Mouse (Mus musculus) CH12.LX (cell line): ENCODE measurements around the gene Lemd2. TPM values are rescaled to one million over a fixed set of nuclear protein-coding genes. Genes with fewer than 3 reads are reported as not detected.

ENCODE experiments used
- DNase-seq: peaks from one replicate; pipeline ENCODE4 v3.0.0-alpha.2; 2013; ENCODE audit errors: extremely low read depth
- H3K27ac ChIP-seq: 2 replicates; pipeline ENCODE4 v1.5.1; 2012; ENCODE audit warnings: low read depth, mild to moderate bottlenecking, control low read depth, moderate library complexity; ENCODE audit not compliant: insufficient read depth
- H3K27me3 ChIP-seq: replicated peaks from 2 replicates; pipeline ENCODE3; 2012; ENCODE audit warnings: inconsistent platforms
- H3K36me3 ChIP-seq, 2 experiments: replicated peaks in 1 of 2; 2 replicates each; pipeline versions ENCODE3 to v1.6.1; 2012; ENCODE audit warnings: inconsistent platforms in 1 of 2, low read length in 1 of 2, mild to moderate bottlenecking in 1 of 2, mixed read lengths in 1 of 2, moderate library complexity in 1 of 2; ENCODE audit not compliant: control insufficient read depth in 1 of 2, insufficient read depth in 1 of 2
- H3K4me1 ChIP-seq, 2 experiments: 2 replicates each; pipeline ENCODE4 v1.6.1; 2012; ENCODE audit warnings: inconsistent platforms in 1 of 2, moderate library complexity in 1 of 2; ENCODE audit not compliant: insufficient read depth in 2 of 2, control insufficient read depth in 1 of 2
- H3K4me2 ChIP-seq: 2 replicates; pipeline ENCODE4 v1.6.1; 2012; ENCODE audit warnings: low read depth, mild to moderate bottlenecking, control low read depth; ENCODE audit not compliant: poor library complexity, insufficient read depth, severe bottlenecking
- H3K4me3 ChIP-seq, 3 experiments: fragments of 150-350 bp in 1 of 3; sonication (generic) in 1 of 3; replicated peaks in 1 of 3; 2 replicates each; pipeline versions ENCODE3 to v1.5.1; 2011 to 2012; ENCODE audit warnings: low read depth in 2 of 3, low read length in 2 of 3, mild to moderate bottlenecking in 2 of 3, moderate library complexity in 2 of 3, control low read depth in 1 of 3, improper control_type of control experiment in 1 of 3, inconsistent platforms in 1 of 3, mixed read lengths in 1 of 3; ENCODE audit not compliant: poor library complexity in 1 of 3
- H3K79me2 ChIP-seq: replicated peaks from 2 replicates; pipeline ENCODE4 v1.6.1; 2012; ENCODE audit warnings: mild to moderate bottlenecking, moderate library complexity; ENCODE audit not compliant: control insufficient read depth, poor library complexity, insufficient read depth, severe bottlenecking; ENCODE audit errors: extremely low read depth
- H3K9ac ChIP-seq: 2 replicates; pipeline ENCODE4 v1.6.1; 2012; ENCODE audit warnings: low read depth, mild to moderate bottlenecking, control low read depth, moderate library complexity; ENCODE audit not compliant: insufficient read depth
- H3K9me3 ChIP-seq: replicated peaks from 2 replicates; pipeline ENCODE3; 2012; ENCODE audit warnings: low read length, inconsistent platforms, mixed read lengths
- BHLHE40 ChIP-seq: IDR thresholded peaks from 2 replicates; pipeline ENCODE4 v1.6.1; 2011; ENCODE audit warnings: mild to moderate bottlenecking, low read depth, low read length, improper control_type of control experiment
- ELF1 ChIP-seq: IDR thresholded peaks from 2 replicates; pipeline ENCODE4 v1.6.1; 2014; ENCODE audit warnings: low read depth, mild to moderate bottlenecking, inconsistent platforms, low read length, improper control_type of control experiment
- GABPA ChIP-seq: IDR thresholded peaks from 2 replicates; pipeline ENCODE4 v1.6.1; 2012; ENCODE audit warnings: low read depth, low read length, improper control_type of control experiment, inconsistent platforms; ENCODE audit not compliant: insufficient replicate concordance
- HCFC1 ChIP-seq: IDR thresholded peaks from 2 replicates; pipeline ENCODE4 v1.6.1; 2012; ENCODE audit warnings: low read depth, mild to moderate bottlenecking, inconsistent platforms, low read length, improper control_type of control experiment
- IRF4 ChIP-seq: IDR thresholded peaks from 2 replicates; pipeline ENCODE4 v1.6.1; 2014; ENCODE audit warnings: low read depth, mild to moderate bottlenecking, inconsistent platforms, low read length, improper control_type of control experiment
- MEF2A ChIP-seq: IDR thresholded peaks from 2 replicates; pipeline ENCODE4 v1.6.1; 2014; ENCODE audit warnings: low read depth, mild to moderate bottlenecking, inconsistent platforms, low read length, improper control_type of control experiment, borderline replicate concordance
- POLR2AphosphoS2 ChIP-seq: IDR thresholded peaks from 2 replicates; pipeline ENCODE4 v1.6.1; 2011; ENCODE audit warnings: low read depth, low read length, improper control_type of control experiment
- ZC3H11A ChIP-seq: IDR thresholded peaks from 2 replicates; pipeline ENCODE4 v1.6.1; 2012; ENCODE audit warnings: low read depth, mild to moderate bottlenecking, inconsistent platforms, low read length, improper control_type of control experiment
- dilution Hi-C: fragments of 300-500 bp; cut with MboI; formaldehyde crosslinking; loops from 2 replicates; pipeline ENCODE4 v1.14.3; 2020; ENCODE audit warnings: low sequenced_read_pairs; ENCODE audit not compliant: extremely low pct_unique_long_range_greater_than_20kb, extremely low pct_ligation_motif_present
- in situ Hi-C: fragments of 300-500 bp; cut with MboI; formaldehyde crosslinking; loops from 3 replicates; pipeline ENCODE4 v1.14.3; 2019; ENCODE audit warnings: low sequenced_read_pairs, low pct_ligation_motif_present, low pct_unique_long_range_greater_than_20kb, mixed read lengths
- polyA plus RNA-seq: library from polyadenylated mRNA; unstranded; fragments of >175 nt; gene quantifications from 2 replicates; pipeline ENCODE4 v1.2.1, GENCODE M21; 2012; ENCODE audit warnings: low read depth; ENCODE audit not compliant: insufficient read length
- total RNA-seq, 2 experiments: library from RNA; depleted of rRNA; stranded (reverse); fragments of 300-350 nt in 1 of 2; fragments of >200 nt in 1 of 2; gene quantifications; 2 replicates each; pipeline ENCODE4 v1.2.3; 2012 to 2014

Gene Lemd2
- total and polyA plus RNA-seq, 3 experiments, result 15.1 to 28.8 (median 18.4) TPM

DNA sequence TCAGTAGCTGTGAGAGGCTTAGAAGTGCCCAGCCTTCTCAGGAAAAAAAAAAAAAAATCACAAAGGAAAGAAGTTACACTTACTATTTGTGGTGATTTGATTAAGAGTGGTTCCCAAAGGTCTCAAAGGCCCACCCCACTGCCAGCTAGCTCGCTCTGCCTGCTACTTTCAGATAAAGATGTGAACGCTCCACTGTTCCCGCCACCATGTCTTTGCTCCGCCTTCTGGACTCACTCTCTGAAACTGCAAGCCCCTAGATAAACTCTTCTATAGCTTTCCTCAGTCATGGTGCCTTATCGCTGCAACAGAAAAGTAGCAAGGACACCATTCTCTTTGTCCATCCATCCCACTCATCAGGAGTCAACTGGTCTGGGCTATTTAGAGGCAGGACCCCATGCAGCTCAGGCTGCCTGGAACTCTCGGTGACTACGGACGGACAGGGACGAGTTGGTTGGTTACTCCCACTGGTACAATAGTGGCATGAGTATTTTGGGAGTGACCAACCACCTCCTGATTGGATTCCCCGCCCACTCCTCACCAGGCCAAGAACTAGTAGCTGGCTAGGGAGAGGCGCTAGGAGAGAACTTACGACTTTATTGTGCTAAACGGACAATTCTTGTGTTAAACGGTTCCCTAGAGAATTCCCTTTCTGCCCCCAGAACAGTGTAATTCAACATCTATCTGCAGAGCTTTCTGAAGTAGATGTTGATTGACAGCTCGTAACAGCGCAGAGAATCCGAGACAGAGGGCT lies 25.7 kb downstream of the Lemd2 start:
- peak overlapping the region; percentile 59 to 70 (median 69) for H3K4me3 ChIP-seq
- dilution Hi-C loops (no loop called here), in situ Hi-C loops (no loop called here)
- TF ChIP-seq POLR2AphosphoS2 (0 out of 2 replicates have a peak, but pooled peaks have one; percentile 8), BHLHE40 (no peak), HCFC1 (peak; percentile 29; the same call in 1 of the 2 replicates), IRF4 (0 out of 2 replicates have a peak, but pooled peaks have one; percentile 29), MEF2A (peak; percentile 40; the same call in 1 of the 2 replicates)
- peak overlapping the region; percentile 78 for H3K9ac ChIP-seq
- 0 out of 2 replicates have a peak, but pooled peaks cover 3% of the 10 kb centered on the region for H3K79me2 ChIP-seq
- H3K9me3 ChIP-seq, result peaks cover 5% of the 10 kb centered on the region
- H3K4me1 ChIP-seq, result peaks cover 48 to 60% of the 10 kb centered on the region in 2 experiments
- DNase-seq, result no peak
- H3K27ac ChIP-seq, result peak overlapping the region; percentile 98
- H3K27me3 ChIP-seq, result no peaks in the 10 kb centered on the region
- peaks cover 0 to 6% of the 10 kb centered on the region in 2 experiments for H3K36me3 ChIP-seq
- H3K4me2 ChIP-seq, result peak overlapping the region; percentile 53

DNA sequence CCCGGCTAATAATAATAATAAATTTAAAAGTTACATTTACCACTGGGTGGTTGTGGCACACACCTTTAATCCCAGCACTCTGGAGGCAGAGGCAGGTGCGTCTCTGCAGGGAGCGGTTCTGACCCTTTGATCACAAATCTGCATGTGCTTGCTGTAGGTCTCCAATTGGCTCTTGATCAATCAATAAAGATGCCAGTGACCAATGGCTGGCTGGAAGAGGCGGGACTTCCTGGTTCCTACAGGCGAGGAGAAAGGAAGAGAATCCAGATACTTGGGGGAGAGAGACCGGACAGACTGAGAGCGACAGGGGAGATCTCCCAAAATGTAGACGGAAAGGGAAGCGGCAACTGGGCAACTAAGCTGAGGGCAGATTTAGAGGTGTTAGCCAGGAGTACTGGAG lies 26.2 kb downstream of the Lemd2 start:
- TF ChIP-seq ELF1, result peak; percentile 61
- no peak for TF ChIP-seq GABPA
- Histone ChIP-seq H3K4me2 (no peak overlapping the region), H3K4me1 (peaks cover 42 to 64% of the 10 kb centered on the region in 2 experiments), H3K9ac (no peak overlapping the region), H3K36me3 (peaks cover 0 to 6% of the 10 kb centered on the region in 2 experiments), H3K27ac (peak overlapping the region; percentile 98; the same call in 1 of the 2 replicates), H3K4me3 (peak overlapping the region in 1 of 3 experiments; percentile 70), H3K27me3 (no peaks in the 10 kb centered on the region), H3K79me2 (0 out of 2 replicates have a peak, but pooled peaks cover 3% of the 10 kb centered on the region), H3K9me3 (peaks cover 5% of the 10 kb centered on the region)
- peak; percentile 54 for DNase-seq
- dilution Hi-C loops, result no loop called here
- in situ Hi-C loops, result no loop called here

DNA sequence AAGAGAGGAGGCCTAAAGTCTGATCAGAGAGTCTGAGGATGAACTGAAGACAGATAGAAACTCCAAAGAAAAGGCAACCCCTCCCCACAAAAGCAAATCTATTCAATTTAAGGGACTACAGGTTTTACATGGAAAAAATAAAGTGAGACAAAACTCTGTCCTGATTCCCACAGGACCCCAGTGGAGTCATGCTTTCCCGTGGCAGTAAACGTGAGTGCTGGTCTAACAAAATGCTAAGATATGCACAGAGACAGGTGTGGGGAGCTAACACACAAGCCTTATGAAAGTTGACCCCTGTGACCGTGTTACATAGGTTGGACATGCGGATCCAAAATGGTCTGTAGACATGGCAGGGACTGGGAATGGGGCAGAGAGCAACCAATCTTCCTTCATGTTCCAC lies 27.5 kb downstream of the Lemd2 start:
- H3K9me3 ChIP-seq, result peaks cover 5% of the 10 kb centered on the region
- dilution Hi-C loops, result no loop called here
- no peak for DNase-seq
- peak overlapping the region; percentile 65 for H3K9ac ChIP-seq
- no peaks in the 10 kb centered on the region for H3K27me3 ChIP-seq
- in situ Hi-C loops, result no loop called here
- TF ChIP-seq BHLHE40, result peak; percentile 93
- no peak for TF ChIP-seq ZC3H11A
- peaks cover 0 to 6% of the 10 kb centered on the region in 2 experiments for H3K36me3 ChIP-seq
- peak overlapping the region in 2 of 3 experiments; percentile 48 to 56 for H3K4me3 ChIP-seq
- peaks cover 39 to 64% of the 10 kb centered on the region in 2 experiments for H3K4me1 ChIP-seq
- 0 out of 2 replicates have a peak, but pooled peaks cover 3% of the 10 kb centered on the region for H3K79me2 ChIP-seq
- peak overlapping the region; percentile 78 for H3K4me2 ChIP-seq
- peak overlapping the region; percentile 99 for H3K27ac ChIP-seq
